Comparison of ENCODE assay signal across 22 mouse cellular contexts in the genomic region with DNA sequence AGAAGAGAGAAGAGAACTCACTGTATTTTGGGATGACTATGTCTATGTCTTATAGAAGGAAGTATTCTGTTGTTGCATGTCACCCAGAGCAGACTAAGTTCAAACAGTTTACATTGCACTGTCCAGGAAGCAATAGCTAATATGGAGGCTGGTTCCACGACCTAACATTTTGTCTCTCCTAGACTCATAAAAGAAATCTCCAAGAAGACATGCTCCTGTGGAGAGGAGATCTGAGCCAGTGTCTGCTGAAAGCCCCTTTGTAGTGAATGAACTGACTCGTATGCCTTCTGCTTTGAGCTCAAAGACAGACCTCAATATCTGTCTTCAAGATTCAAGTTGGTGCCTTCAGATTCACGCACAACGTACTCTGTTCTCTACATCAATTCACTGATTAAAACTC. TPM values are rescaled to one million over a fixed set of nuclear protein-coding genes. Genes with fewer than 3 reads are reported as not detected.
"Had no signal": no experiment of that assay in that cellular context is flagged by ENCODE, and none has a peak within 500 bp of the region (broad histone marks: within the 10 kb centered on the region; RNA-seq: fewer than 3 reads in every experiment).

No protein-coding gene starts in this region.

- H3K9me3 ChIP-seq: limb, embryonic 13.5 days; neural tube, embryonic 12.5 days had no signal

- H3K4me2 ChIP-seq: limb, embryonic 13.5 days; neural tube, embryonic 12.5 days had no signal

- H3K4me3 ChIP-seq: limb, embryonic 13.5 days; megakaryocyte, embryonic 14.5 days; neural tube, embryonic 12.5 days had no signal

- H3K36me3 ChIP-seq: limb, embryonic 13.5 days; neural tube, embryonic 12.5 days had no signal

- H3K4me1 ChIP-seq: neural tube, embryonic 12.5 days had no signal

- H3K9ac ChIP-seq: limb, embryonic 13.5 days; liver, embryonic 14.5 days; neural tube, embryonic 12.5 days had no signal

- DNase-seq: kidney, adult 11 months; kidney, adult 9 months; kidney, postnatal 36 days; layer of hippocampus, adult 9-11 months; left cerebral cortex, postnatal 4 days; lung, adult 18-20 months; lung, postnatal 4 days; retina, postnatal 1 day; right cerebral cortex, postnatal 4 days; spleen, adult 18-20 months; thymus, adult 18-20 months; thymus, postnatal 36 days had no signal

- H3K27ac ChIP-seq: kidney, postnatal 0 days; limb, embryonic 13.5 days; liver, embryonic 14.5 days; neural tube, embryonic 12.5 days had no signal

RNA-seq across cellular contexts. Expression of a gene that starts 14.0 kb away (rescaled TPM):
- total RNA-seq: liver, adult 2 months; monocyte, adult 5-6 weeks; neutrophil, adult 5-6 weeks had no signal
- polyA plus RNA-seq: kidney, postnatal 0 days; limb, embryonic 13.5 days; liver, adult 2 months; lung, embryonic 16.5 days; neural tube, embryonic 12.5 days; stomach, embryonic 14.5 days had no signal
